Mouse (Mus musculus) embryonic facial prominence, embryonic 10.5 days (tissue): ENCODE results near the gene Myo5a. TPM values are rescaled to one million over a fixed set of nuclear protein-coding genes. Genes with fewer than 3 reads are reported as not detected.

Experiments
- DNase-seq: peaks from one replicate; pipeline ENCODE4 v3.0.0-alpha.2; 2017; ENCODE audit warnings: low spot score
- H3K27ac ChIP-seq: fragments of 300-500 bp; sonication (generic); replicated peaks from 2 replicates; pipeline ENCODE4 v1.5.1; 2016; ENCODE audit warnings: mild to moderate bottlenecking
- H3K27me3 ChIP-seq: fragments of 300-500 bp; sonication (generic); replicated peaks from 2 replicates; pipeline ENCODE4 v1.6.1; 2016; ENCODE audit warnings: low read depth, mild to moderate bottlenecking; ENCODE audit not compliant: poor library complexity, severe bottlenecking
- H3K36me3 ChIP-seq: fragments of 300-500 bp; sonication (generic); replicated peaks from 2 replicates; pipeline ENCODE4 v1.6.1; 2016; ENCODE audit warnings: mild to moderate bottlenecking, moderate library complexity
- H3K4me1 ChIP-seq: fragments of 300-500 bp; sonication (generic); 2 replicates; pipeline ENCODE4 v1.6.1; 2016
- H3K4me3 ChIP-seq: fragments of 300-500 bp; sonication (generic); 2 replicates; pipeline ENCODE4 v1.5.1; 2016; ENCODE audit warnings: mild to moderate bottlenecking, moderate library complexity
- H3K9me3 ChIP-seq: fragments of 300-500 bp; sonication (generic); 2 replicates; pipeline ENCODE4 v1.6.1; 2016; ENCODE audit warnings: mild to moderate bottlenecking
- whole genome bisulfite sequencing: fragments of 180-500 bp; shearing (Covaris S2); methylation state at CpG from one replicate; pipeline ENCODE4 v1.1.7; 2016; 5-methylcytosine and 5-hydroxymethylcytosine counted together
- polyA plus RNA-seq: library from polyadenylated mRNA; unstranded; fragments of >200 nt; fragmentation: Nextera tagmentation; extraction: Ambion mirVana; gene quantifications from 2 replicates; pipeline ENCODE4 v1.2.1, GENCODE M21; 2016

Gene Myo5a
- polyA plus RNA-seq, 1 experiment from 2014 or later = 21.2 TPM

GRCm38 (mm10) chr9:75160525-75160924 lies 89.7 kb downstream of the Myo5a start:
- no peak for DNase-seq
- Histone ChIP-seq H3K4me1 (no peaks in the 10 kb centered on the region), H3K27ac (no peak overlapping the region), H3K36me3 (peaks cover 60% of the 10 kb centered on the region), H3K9me3 (no peaks in the 10 kb centered on the region), H3K27me3 (no peaks in the 10 kb centered on the region), H3K4me3 (no peak overlapping the region)
- 92% methylated on average over 6 of the region's 6 CpGs for WGBS

- Histone ChIP-seq H3K9me3 (no peaks in the 10 kb centered on the region), H3K27ac (no peak overlapping the region), H3K4me3 (no peak overlapping the region), H3K4me1 (no peaks in the 10 kb centered on the region), H3K36me3 (peaks cover 67% of the 10 kb centered on the region), H3K27me3 (no peaks in the 10 kb centered on the region)
- DNase-seq = no peak
Measured at GRCm38 (mm10) chr9:75163650-75164049, 92.8 kb downstream of the Myo5a start.

- H3K27ac ChIP-seq = no peak overlapping the region
- no peak overlapping the region for H3K4me3 ChIP-seq
- no peaks in the 10 kb centered on the region for H3K9me3 ChIP-seq
- no peak for DNase-seq
- H3K4me1 ChIP-seq = no peaks in the 10 kb centered on the region
- H3K27me3 ChIP-seq = no peaks in the 10 kb centered on the region
- peaks cover 88% of the 10 kb centered on the region for H3K36me3 ChIP-seq
- 90% methylated on average over 3 of the region's 3 CpGs for WGBS
Measured at GRCm38 (mm10) chr9:75171721-75172120, 100.9 kb downstream of the Myo5a start.

DNA sequence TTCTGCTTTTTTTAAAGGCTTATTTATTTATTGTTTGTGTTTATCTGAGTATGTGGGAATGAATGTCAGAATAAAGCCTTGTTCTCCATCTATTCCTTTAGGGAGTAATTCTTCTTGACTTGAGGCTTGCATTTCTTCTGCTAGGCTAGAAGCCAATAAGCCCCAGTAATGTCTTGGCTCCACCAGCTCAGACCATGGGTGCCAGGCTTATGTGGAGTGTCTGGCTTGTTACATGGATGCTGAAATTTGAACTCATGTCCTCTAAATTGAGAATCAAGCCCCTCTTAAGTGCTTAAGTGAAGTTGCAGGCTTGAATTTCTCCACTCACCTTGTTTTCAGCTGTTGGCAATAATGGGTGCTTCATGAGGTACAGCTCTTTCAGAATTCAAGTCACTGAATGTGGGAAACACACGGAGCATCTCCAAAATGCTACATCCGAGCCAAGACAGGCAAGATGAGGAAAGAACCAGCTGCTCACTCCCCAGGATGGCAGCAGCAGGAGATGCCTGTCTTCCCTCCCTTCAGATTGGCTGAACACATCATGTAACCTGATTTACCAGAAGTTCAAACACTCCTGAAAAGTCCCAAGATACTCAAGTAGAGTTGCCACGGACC lies 116.9 kb downstream of the Myo5a start:
- Histone ChIP-seq H3K36me3 (peaks cover 70% of the 10 kb centered on the region), H3K27ac (no peak overlapping the region), H3K4me1 (no peaks in the 10 kb centered on the region), H3K4me3 (no peak overlapping the region), H3K9me3 (no peaks in the 10 kb centered on the region), H3K27me3 (no peaks in the 10 kb centered on the region)
- WGBS = 83% methylated on average over 3 of the region's 3 CpGs
- DNase-seq = no peak

DNA sequence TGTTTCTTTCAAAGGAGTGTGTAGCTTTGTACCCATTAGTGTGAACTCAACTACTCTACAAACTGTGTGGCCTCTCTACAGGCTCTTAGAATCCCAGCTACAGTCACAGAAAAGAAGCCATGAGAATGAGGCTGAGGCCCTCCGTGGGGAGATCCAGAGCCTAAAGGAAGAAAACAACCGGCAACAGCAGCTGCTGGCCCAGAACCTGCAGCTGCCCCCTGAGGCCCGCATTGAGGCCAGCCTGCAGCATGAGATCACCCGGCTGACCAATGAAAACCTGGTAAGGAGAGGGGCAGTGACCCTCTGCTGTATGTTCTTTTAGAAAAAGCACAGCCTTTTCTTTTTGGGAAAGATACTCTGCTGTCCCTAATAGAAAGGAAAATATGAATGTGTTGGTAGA lies 123.0 kb downstream of the Myo5a start:
- WGBS = 56% methylated on average over 4 of the region's 4 CpGs
- H3K4me3 ChIP-seq = no peak overlapping the region
- no peaks in the 10 kb centered on the region for H3K27me3 ChIP-seq
- H3K36me3 ChIP-seq = peaks cover 56% of the 10 kb centered on the region
- no peak overlapping the region for H3K27ac ChIP-seq
- no peaks in the 10 kb centered on the region for H3K9me3 ChIP-seq
- H3K4me1 ChIP-seq = 0 out of 2 replicates have a peak, but pooled peaks cover 2% of the 10 kb centered on the region
- no peak for DNase-seq

DNA sequence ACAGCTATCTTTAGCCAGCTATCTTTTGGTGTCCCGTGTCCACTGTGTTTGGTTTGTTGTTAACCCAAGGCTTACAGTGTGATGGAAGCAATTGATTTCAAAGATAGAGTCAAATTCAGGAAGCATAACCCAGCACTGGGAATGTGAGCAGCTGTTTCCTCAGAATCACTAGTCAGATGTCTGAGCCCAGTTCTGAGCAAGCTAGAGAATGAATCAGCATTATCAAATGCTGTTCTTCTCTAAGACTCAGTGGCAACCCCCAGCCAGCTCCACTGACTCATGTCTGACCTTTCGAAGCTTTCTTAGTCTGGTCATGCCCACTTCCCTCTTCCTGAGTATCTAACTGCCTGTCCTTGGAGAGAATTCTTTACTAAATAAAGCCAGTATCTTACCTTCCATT lies 125.5 kb downstream of the Myo5a start:
- Histone ChIP-seq H3K4me1 (0 out of 2 replicates have a peak, but pooled peaks cover 2% of the 10 kb centered on the region), H3K27me3 (no peaks in the 10 kb centered on the region), H3K27ac (no peak overlapping the region), H3K4me3 (no peak overlapping the region), H3K36me3 (peaks cover 56% of the 10 kb centered on the region), H3K9me3 (no peaks in the 10 kb centered on the region)
- WGBS = 68% methylated on average over 2 of the region's 2 CpGs
- DNase-seq = no peak

- Histone ChIP-seq H3K4me1 (0 out of 2 replicates have a peak, but pooled peaks cover 2% of the 10 kb centered on the region), H3K27ac (no peak overlapping the region), H3K9me3 (no peaks in the 10 kb centered on the region), H3K4me3 (no peak overlapping the region), H3K36me3 (peaks cover 63% of the 10 kb centered on the region), H3K27me3 (no peaks in the 10 kb centered on the region)
- DNase-seq = peak; percentile 26
- 63% methylated on average over 6 of the region's 6 CpGs for WGBS
Measured at GRCm38 (mm10) chr9:75197297-75197696, 126.5 kb downstream of the Myo5a start.

- no peak overlapping the region for H3K27ac ChIP-seq
- WGBS = 88% methylated on average over 1 of the region's 1 CpGs
- peaks cover 78% of the 10 kb centered on the region for H3K36me3 ChIP-seq
- no peak for DNase-seq
- no peaks in the 10 kb centered on the region for H3K4me1 ChIP-seq
- H3K27me3 ChIP-seq = no peaks in the 10 kb centered on the region
- H3K9me3 ChIP-seq = no peaks in the 10 kb centered on the region
- no peak overlapping the region for H3K4me3 ChIP-seq
Measured at GRCm38 (mm10) chr9:75201506-75201905, 130.7 kb downstream of the Myo5a start.

GRCm38 (mm10) chr9:75202036-75202435 lies 131.2 kb downstream of the Myo5a start:
- 93% methylated on average over 2 of the region's 2 CpGs for WGBS
- no peak for DNase-seq
- no peak overlapping the region for H3K4me3 ChIP-seq
- peaks cover 78% of the 10 kb centered on the region for H3K36me3 ChIP-seq
- no peaks in the 10 kb centered on the region for H3K4me1 ChIP-seq
- no peaks in the 10 kb centered on the region for H3K27me3 ChIP-seq
- H3K27ac ChIP-seq = no peak overlapping the region
- no peaks in the 10 kb centered on the region for H3K9me3 ChIP-seq

- Histone ChIP-seq H3K4me1 (no peaks in the 10 kb centered on the region), H3K36me3 (peaks cover 56% of the 10 kb centered on the region), H3K4me3 (no peak overlapping the region), H3K27me3 (no peaks in the 10 kb centered on the region), H3K27ac (no peak overlapping the region), H3K9me3 (no peaks in the 10 kb centered on the region)
- 92% methylated on average over 1 of the region's 1 CpGs for WGBS
- DNase-seq = no peak
Measured at GRCm38 (mm10) chr9:75209246-75209645, 138.4 kb downstream of the Myo5a start.

- H3K27ac ChIP-seq = no peak overlapping the region
- 62% methylated on average over 2 of the region's 2 CpGs for whole genome bisulfite sequencing
- H3K9me3 ChIP-seq = no peaks in the 10 kb centered on the region
- peaks cover 56% of the 10 kb centered on the region for H3K36me3 ChIP-seq
- H3K27me3 ChIP-seq = no peaks in the 10 kb centered on the region
- DNase-seq = no peak
- no peaks in the 10 kb centered on the region for H3K4me1 ChIP-seq
- H3K4me3 ChIP-seq = no peak overlapping the region
Measured at GRCm38 (mm10) chr9:75210269-75210668, 139.5 kb downstream of the Myo5a start.

- 91% methylated on average over 11 of the region's 11 CpGs for WGBS
- Histone ChIP-seq H3K9me3 (no peaks in the 10 kb centered on the region), H3K27ac (no peak overlapping the region), H3K4me1 (no peaks in the 10 kb centered on the region), H3K36me3 (peaks cover 69% of the 10 kb centered on the region), H3K4me3 (no peak overlapping the region), H3K27me3 (no peaks in the 10 kb centered on the region)
- DNase-seq = no peak
Measured at GRCm38 (mm10) chr9:75214743-75215413, 144.1 kb downstream of the Myo5a start.

GRCm38 (mm10) chr9:75219942-75220341 lies 149.1 kb downstream of the Myo5a start:
- 87% methylated on average over 5 of the region's 5 CpGs for WGBS
- no peak overlapping the region for H3K27ac ChIP-seq
- H3K9me3 ChIP-seq = no peaks in the 10 kb centered on the region
- peaks cover 6% of the 10 kb centered on the region; the same call in 1 of the 2 replicates for H3K4me1 ChIP-seq
- H3K4me3 ChIP-seq = no peak overlapping the region
- H3K36me3 ChIP-seq = peaks cover 45% of the 10 kb centered on the region
- no peaks in the 10 kb centered on the region for H3K27me3 ChIP-seq
- no peak for DNase-seq
